Mouse (Mus musculus) cerebellum, adult 11-12 months (tissue): Measurements from ENCODE around the gene Pnpla2.
A peak's percentile ranks its signal among the peaks of the same experiment; 100 is the strongest.

Experiments
- DNase-seq: peaks from one replicate; pipeline ENCODE4 v3.0.0; 2022

Pnpla2 gene

DNA sequence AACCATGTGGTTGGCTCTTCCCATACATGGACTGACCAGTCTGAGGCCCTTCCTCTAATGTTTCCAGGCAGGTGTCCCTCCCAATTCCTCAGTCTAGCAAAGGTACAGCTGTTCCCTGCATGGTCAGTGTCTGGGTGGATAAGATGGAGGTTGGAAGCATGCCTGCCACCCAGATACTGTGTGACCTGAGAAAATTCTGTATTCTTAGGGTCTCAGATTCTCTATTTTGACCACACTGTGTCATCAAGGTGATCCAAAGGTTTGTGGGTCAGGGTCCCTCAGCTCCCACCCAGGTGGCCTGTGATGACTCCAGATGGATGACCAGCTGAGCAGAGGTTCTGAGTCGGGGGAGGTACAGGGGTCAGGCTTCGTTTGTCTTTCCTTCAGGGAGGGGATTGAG lies 30.2 kb downstream of the Pnpla2 start:
- no peak for DNase-seq

DNA sequence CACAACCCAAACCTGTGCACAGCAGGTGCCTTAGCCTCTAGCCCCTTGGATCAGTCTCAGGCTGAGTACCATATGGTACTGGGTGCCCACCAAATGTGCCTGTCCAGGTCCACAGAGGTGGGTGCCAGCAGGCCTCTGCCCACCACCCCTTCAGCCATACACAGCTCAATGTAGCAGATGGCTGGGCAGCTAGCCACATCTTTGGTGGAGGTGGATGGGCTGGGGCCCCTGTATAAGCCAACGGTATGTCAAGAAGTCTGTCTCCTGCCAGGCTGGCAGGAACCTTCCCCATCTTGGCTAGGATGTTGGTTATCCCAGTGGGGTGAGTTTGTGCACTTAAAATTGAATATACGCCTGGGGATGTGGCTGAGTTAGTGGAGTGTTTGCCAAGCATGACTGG lies 30.6 kb downstream of the Pnpla2 start:
- DNase-seq = peak; percentile 98

DNA sequence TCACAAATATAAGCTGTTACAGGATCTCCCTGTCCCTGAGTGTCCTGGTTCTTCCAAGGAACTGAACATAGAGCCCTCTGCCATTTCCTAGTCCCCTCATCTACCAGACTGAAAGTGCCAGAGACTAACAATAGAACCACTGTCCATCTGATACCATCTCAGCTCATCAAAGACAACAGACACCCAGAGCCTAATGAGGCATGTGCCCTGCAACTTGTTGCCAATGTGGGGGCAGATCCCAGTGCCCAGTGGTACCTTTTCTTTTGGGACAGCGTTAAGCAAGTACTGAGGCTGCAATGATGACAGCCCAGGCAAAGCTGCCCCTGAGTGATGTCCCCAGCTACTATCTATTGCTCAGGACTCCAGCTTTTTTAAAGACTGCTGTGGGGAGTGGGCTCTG lies 31.2 kb downstream of the Pnpla2 start:
- DNase-seq = peak; percentile 65

DNA sequence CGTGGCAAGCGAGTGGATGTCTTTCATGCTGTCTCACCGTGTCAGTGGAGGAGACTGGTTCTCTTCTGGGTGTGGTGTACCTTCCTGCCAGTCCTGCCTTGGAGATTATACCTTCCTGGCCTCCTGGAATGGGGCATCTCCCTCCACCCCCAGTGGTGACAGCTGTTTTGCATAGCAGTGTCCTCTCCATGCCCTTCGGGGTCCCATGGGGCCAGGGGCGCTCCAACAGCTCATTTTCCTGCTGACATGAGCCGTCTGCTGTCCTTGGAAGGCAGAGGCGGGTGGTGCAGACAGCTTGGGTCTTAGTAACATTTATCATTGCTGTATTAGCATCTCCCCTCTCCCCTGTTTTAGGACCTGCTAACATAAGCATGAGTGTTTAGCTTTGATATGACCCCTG lies 32.1 kb downstream of the Pnpla2 start:
- no peak for DNase-seq

DNA sequence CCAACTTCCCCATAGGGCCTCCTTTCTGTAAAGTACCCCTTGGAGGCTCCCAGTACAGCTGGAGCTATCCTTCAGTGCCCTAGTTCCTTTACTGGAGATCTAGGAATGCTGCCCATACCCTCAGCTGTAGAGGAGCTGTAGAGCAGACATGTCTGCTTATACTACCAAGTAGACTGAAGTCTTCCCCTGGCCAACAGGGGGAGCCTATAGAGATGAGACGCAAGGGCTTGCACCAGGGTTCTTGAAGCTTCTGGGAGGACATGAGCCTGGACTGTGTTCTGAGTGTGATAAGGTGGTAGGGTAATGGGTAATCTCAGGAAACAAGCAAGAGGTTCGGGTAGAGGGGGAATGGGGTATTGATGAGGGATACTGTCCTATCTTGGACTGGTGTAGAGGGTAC lies 36.2 kb downstream of the Pnpla2 start:
- no peak for DNase-seq

DNA sequence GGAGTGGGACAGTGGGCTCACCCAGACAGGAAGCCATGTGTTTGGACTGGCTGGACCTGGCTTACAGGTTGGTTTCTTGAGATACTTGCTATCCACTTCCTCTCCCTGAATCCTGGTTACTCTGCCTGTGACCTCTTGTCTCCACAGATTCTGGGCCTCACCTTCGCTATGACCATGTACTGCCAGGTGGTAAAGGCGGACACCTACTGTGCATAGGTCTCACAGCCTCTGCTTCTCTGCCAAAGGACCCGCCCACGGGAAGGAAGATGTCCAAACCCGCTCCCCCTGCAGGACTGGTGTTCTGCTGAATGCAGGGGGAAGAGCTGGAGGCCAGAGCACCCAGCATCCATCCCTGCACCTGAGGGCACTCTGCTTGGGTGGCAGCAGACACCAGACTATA lies 37.7 kb downstream of the Pnpla2 start:
- peak; percentile 82 for DNase-seq

DNA sequence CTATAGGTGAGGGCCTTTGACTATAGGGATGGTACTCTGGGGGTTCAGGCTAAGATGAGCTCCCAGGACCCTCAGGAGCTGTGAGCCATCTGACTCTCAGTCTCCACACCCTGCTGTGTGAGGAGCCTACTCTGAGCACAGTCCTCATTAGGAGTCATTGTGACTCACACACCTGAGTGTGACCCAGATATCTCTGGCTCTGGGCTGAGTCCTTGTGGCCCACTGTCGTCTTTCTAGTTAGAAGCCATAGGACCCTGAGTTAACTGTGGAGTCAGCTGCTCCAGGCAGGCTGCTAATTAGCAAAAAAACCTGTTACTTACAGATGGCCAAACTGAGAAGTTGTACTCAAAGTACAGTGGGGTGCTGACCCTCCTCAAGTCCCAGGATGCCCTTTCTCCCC lies 38.7 kb downstream of the Pnpla2 start:
- DNase-seq = no peak

DNA sequence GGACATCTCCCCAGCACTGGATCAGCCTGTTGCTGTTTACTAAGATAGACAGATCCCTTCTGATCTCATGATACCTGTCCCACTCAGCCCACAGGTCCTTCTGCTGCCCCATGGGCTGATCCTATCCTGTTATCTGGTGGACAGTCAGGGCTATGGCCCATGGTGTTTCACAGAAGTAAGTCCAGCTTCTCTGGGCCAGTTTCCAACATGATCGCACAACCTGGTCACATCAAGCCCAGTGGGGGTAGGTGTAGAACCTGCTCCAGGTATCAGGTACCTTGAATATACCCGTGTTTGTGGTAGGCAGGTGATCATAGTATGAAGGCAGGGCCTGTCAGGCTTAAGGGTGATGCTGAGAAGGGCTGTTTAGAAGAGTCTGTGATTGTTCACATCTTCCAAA lies 40.4 kb downstream of the Pnpla2 start:
- no peak for DNase-seq

DNA sequence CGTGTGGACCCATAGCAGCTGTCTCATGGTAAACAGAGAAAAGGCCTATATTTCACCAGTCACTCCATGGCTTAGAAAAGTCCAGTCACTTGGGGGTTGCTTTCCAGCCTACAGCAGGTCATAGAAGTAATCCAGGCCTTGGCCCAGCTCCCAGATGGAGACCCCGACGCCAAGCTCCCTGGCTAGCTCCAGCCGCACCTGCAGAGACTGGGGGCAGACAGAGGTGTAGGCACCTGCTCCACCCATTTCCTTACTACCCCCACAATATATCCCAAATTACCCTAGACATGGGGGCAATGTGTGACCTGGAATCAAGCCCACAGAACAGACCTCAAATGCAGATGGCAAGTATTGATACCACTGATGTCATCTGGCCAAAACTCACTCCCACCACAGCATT lies 40.9 kb downstream of the Pnpla2 start:
- DNase-seq = no peak

DNA sequence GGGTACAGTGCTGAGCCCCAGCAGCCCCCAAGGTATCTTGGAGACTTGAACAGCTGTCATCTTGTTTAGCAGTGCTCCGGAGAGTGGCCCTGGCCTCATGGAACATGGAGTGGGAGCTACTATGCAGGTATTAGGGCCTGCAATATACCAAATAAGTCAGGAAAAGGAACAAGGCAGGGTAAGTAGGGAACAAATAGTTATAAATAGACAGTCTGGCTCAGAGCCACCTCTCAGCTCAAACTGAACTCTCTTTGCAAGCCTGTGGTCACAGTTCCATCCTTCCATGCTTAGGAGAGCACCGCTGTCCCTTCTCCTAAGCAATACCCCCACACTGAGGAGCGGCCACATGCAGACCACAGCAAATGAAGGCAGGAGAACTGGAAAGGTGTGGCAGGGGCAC lies 42.6 kb downstream of the Pnpla2 start:
- no peak for DNase-seq

DNA sequence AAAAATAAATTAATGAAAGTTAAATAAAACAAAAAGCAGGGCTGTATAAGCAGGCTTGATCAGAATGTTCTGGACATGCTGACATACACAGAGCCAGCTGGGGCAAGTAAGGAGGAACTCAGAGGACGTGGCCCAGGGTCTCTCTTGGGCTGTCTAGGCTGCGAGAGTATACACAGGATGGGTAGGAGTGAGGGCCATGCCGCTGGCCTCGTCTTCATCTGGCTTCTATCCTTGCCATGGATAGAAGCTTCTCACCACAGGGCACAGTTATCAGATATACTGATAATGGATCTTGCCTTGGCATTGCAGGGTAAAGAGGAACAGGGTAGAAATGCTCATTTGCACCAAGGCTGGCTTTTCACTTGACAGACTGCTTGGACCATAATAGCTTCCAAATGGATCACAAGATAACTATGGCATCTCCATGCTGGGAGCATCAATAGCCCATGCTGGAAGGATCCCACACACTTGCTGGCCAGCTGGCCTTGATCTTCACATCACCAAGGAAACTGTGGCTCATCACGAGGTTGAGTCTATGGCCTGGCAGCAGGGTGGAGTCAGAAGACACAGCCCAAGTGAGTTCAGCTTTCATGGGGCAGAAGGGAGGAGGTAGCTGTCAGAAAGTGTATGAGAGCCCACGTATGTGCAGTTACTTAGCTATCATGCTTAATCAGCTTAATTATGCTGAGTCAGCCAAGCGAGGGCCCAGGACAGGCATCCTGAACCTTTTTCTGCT lies 47.0 kb downstream of the Pnpla2 start:
- no peak for DNase-seq

DNA sequence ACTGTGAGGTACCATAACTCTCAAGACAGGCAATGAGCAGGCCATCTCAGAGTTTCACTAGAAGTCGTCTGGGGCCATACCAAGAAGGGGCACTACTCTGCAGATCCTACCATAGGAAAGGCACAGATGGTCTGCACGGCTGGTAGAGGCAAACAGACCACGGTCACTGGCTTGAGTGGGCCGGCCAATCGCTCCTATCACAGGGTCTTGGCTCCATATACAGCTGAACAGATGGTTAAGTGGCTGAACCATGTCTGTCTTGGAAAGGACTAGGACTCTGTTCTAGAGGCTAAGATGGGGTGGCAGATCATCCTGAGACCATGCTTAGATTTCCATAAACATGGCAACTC lies 47.5 kb downstream of the Pnpla2 start:
- DNase-seq = peak; percentile 84

DNA sequence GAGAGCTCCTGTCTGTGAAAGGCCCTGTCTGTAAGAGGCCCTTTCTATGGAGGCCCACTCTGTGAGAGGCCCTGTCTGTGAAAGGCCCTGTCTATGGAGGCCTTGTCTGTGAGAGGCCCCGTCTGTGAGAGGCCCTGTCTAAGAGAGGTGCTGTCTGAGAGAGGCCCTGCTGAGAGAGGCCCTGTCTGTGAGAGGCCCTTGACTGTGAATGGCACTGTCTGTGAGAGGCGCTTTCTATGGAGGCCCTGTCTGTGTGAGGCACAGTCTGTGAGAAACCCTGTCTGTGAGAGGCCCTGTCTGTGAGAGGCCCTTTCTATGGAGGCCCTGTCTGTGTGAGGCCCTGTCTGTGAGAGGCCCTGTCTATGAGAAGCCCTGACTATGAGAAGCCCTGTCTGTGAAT lies 51.3 kb downstream of the Pnpla2 start:
- no peak for DNase-seq

DNA sequence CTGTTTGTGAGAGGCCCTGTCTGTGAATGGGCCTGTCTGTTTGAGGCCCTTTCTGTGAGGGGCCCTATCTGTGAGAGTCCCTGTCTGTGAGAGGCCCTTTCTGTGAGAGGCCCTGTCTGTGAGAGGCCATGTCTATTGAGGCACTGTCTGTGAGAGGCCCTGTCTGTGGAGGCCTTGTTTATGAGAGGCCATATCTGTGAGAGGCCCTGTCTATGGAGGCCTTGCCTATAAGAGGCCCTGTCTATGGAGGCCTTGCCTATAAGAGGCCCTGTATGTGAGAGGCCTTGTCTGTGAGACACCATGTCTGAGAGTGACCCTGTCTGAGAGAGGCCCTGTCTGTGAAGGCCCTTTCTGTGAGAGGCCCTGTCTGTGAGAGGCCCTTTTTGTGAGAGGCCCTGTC lies 53.2 kb downstream of the Pnpla2 start:
- DNase-seq = no peak

DNA sequence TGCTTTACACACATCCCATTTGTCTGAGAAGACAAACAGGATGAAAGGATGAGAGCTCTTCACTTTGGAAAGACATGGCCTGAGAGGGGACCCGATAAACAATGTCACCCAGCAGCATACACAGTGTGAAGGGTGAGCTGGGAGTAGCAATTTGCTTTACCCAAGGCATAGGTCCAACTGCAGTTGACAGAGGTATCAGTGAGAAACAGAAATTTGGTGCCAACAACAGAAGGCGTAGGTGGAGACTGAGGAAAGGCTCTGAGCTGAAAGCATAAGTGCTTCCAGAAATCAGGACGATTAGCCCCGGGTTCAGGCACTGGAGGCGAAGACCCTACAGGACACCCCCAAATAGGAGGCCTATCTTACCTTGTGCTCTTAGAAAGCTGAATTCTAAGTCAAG lies 55.2 kb downstream of the Pnpla2 start:
- peak; percentile 71 for DNase-seq
